Mouse (Mus musculus) layer of hippocampus, adult 11-12 months (tissue): ENCODE measurements around the gene Vmn1r20.
"Not testable (repeated sequence)": the region's sequence is repeated elsewhere in the genome, so short reads cannot be mapped to it uniquely, and the experiment has no call there.

Source experiments
- DNase-seq: peaks from one replicate; pipeline ENCODE4 v3.0.0; 2022; ENCODE audit warnings: low spot score

Vmn1r20 gene

GRCm38 (mm10) chr6:57428630-57429029 is at the start of gene Vmn1r20:
Gene Vmn1r20, plus strand, starts transcription at chr6:57428930.
- DNase-seq = no peak

DNA sequence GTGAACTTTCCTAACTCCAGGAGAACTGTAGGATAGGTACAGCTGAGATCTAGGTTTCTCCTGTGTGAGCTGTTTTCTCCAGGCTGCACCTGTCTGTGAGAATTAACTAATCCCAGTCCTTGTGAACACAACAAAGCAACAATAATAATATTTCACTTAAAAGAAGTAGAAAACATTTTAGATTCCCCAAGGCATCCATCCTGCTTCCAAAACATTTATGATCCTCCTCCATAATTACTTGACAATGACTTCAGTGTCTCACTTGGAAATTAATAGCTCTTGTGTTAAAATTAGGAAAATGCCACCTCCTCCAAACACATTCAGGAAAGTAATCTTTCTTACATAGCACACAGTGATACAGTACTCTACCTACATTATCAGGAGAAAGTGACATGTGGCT is 33.0 kb upstream of the Vmn1r20 start, which contains the start of gene Vmn1r18:
Gene Vmn1r18 (minus strand): TSS at position 101 of the 400 bp plus-strand sequence.
- no peak for DNase-seq

- DNase-seq = not testable (repeated sequence)
Observed at GRCm38 (mm10) chr6:57403480-57403879, 25.2 kb upstream of the Vmn1r20 start, which contains the start of gene Vmn1r19. Gene Vmn1r19, plus strand, starts transcription at chr6:57403780.

GRCm38 (mm10) chr6:57431196-57431595 is 2.5 kb downstream of the Vmn1r20 start:
- peak; percentile 6 for DNase-seq

GRCm38 (mm10) chr6:57468161-57468560 is 39.4 kb downstream of the Vmn1r20 start:
- not testable (repeated sequence) for DNase-seq
